Mouse (Mus musculus) kidney, adult 2 months (tissue): ENCODE results near the gene Gsg1l.

Experiments used
- CTCF ChIP-seq: fragments of 200-500 bp; conservative IDR thresholded peaks from 2 replicates; pipeline ENCODE4 v1.5.1; 2011; ENCODE audit warnings: low read depth, mild to moderate bottlenecking, control low read depth, low read length, moderate library complexity, mixed read lengths; ENCODE audit not compliant: insufficient read depth, insufficient read length
- POLR2A ChIP-seq: fragments of 200-500 bp; IDR thresholded peaks from one replicate; pipeline ENCODE4 v1.6.1; 2011; ENCODE audit warnings: low read depth, low read length, control low read depth

DNA sequence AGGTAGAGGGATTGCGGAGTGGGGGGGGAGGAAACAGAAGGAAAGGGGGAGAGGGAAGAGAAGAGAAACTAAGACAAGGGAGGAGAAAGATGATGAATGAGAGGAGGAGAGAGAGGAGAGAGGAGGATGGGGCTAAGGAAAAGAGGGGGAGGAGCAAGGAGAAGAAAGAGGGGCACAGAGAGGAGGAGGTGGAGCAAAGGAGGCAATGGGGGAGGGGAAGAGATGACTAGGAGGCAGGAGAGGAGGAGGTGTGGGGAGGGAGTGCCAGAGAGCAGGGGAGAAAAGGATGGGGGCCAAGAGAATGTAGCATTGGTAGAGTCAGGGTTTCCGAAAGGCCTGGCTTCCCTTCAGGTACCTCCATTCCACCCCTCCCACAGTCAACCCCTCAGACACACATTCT lies 147.9 kb downstream of the Gsg1l start:
- TF ChIP-seq CTCF: no peak
- no peak for TF ChIP-seq POLR2A
